Mouse (Mus musculus): ENCODE results near the gene Parp11.

Gene Parp11

GRCm38 (mm10) chr6:127448869-127449268, 2.2 kb downstream of the Parp11 start:
- WGBS = 65% methylated on average over 2 of the region's 2 CpGs

GRCm38 (mm10) chr6:127449531-127450422, 3.1 kb downstream of the Parp11 start:
- WGBS = 49% methylated on average over 10 of the region's 10 CpGs

- 1% methylated on average over 70 of the region's 70 CpGs for WGBS
Observed at GRCm38 (mm10) chr6:127453407-127454343, 7.0 kb downstream of the Parp11 start.

GRCm38 (mm10) chr6:127454344-127454707, 7.7 kb downstream of the Parp11 start:
- 31% methylated on average over 10 of the region's 10 CpGs for WGBS

GRCm38 (mm10) chr6:127454809-127455208, 8.2 kb downstream of the Parp11 start:
- 84% methylated on average over 6 of the region's 6 CpGs for WGBS

- WGBS = 96% methylated on average over 4 of the region's 4 CpGs
Observed at GRCm38 (mm10) chr6:127455440-127455839, 8.8 kb downstream of the Parp11 start.

- 90% methylated on average over 2 of the region's 2 CpGs for WGBS
Observed at GRCm38 (mm10) chr6:127456769-127457168, 10.1 kb downstream of the Parp11 start.

GRCm38 (mm10) chr6:127459776-127460175, 13.1 kb downstream of the Parp11 start:
- WGBS = 98% methylated on average over 2 of the region's 2 CpGs

- 93% methylated on average over 4 of the region's 4 CpGs for WGBS
Observed at GRCm38 (mm10) chr6:127461491-127461890, 14.9 kb downstream of the Parp11 start.

GRCm38 (mm10) chr6:127462251-127462650, 15.6 kb downstream of the Parp11 start:
- WGBS = 94% methylated on average over 6 of the region's 6 CpGs

- 86% methylated on average over 21 of the region's 21 CpGs for WGBS
Observed at GRCm38 (mm10) chr6:127463273-127464001, 16.8 kb downstream of the Parp11 start.

GRCm38 (mm10) chr6:127464523-127464922, 17.9 kb downstream of the Parp11 start:
- WGBS = 82% methylated on average over 7 of the region's 7 CpGs

GRCm38 (mm10) chr6:127466749-127467310, 20.2 kb downstream of the Parp11 start:
- WGBS = 43% methylated on average over 4 of the region's 4 CpGs

- WGBS = 80% methylated on average over 4 of the region's 4 CpGs
Observed at GRCm38 (mm10) chr6:127472078-127472477, 25.4 kb downstream of the Parp11 start.

GRCm38 (mm10) chr6:127473961-127474360, 27.3 kb downstream of the Parp11 start:
- WGBS = 85% methylated on average over 8 of the region's 8 CpGs

GRCm38 (mm10) chr6:127475231-127475630, 28.6 kb downstream of the Parp11 start:
- WGBS = 86% methylated on average over 3 of the region's 3 CpGs

GRCm38 (mm10) chr6:127491046-127491445, 44.4 kb downstream of the Parp11 start:
- WGBS = 84% methylated on average over 6 of the region's 6 CpGs

GRCm38 (mm10) chr6:127492561-127492960, 45.9 kb downstream of the Parp11 start:
- WGBS = 91% methylated on average over 4 of the region's 4 CpGs

GRCm38 (mm10) chr6:127493750-127494149, 47.1 kb downstream of the Parp11 start:
- 38% methylated on average over 13 of the region's 13 CpGs for WGBS

GRCm38 (mm10) chr6:127494357-127494756, 47.7 kb downstream of the Parp11 start:
- WGBS = 92% methylated on average over 9 of the region's 9 CpGs

GRCm38 (mm10) chr6:127495251-127495650, 48.6 kb downstream of the Parp11 start:
- 92% methylated on average over 2 of the region's 2 CpGs for WGBS

Data from cerebral cortex, adult 2 months (tissue).